Mouse (Mus musculus) forebrain, embryonic 12.5 days (tissue): ENCODE measurements around the gene Heatr1. TPM values are rescaled to one million over a fixed set of nuclear protein-coding genes. Genes with fewer than 3 reads are reported as not detected.
"Not testable (repeated sequence)": the region's sequence is repeated elsewhere in the genome, so short reads cannot be mapped to it uniquely, and the experiment has no call there.

Experiments
- ATAC-seq: fragments of 200-750 bp; cut with Nextera tagmentation; 2 replicates; pipeline ENCODE4 v1.8.0; 2017; ENCODE audit warnings: moderate TSS enrichment; ENCODE audit not compliant: low FRiP score
- H3K27ac ChIP-seq: fragments of 300-500 bp; sonication (generic); 2 replicates; pipeline ENCODE4 v1.5.1; 2016; ENCODE audit warnings: mild to moderate bottlenecking
- H3K27me3 ChIP-seq: fragments of 300-500 bp; sonication (generic); 2 replicates; pipeline ENCODE4 v1.6.1; 2016; ENCODE audit warnings: mild to moderate bottlenecking
- H3K36me3 ChIP-seq: fragments of 300-500 bp; sonication (generic); replicated peaks from 2 replicates; pipeline ENCODE4 v1.6.1; 2016; ENCODE audit warnings: mild to moderate bottlenecking
- H3K4me1 ChIP-seq: fragments of 300-500 bp; sonication (generic); 2 replicates; pipeline ENCODE4 v1.6.1; 2016
- H3K4me2 ChIP-seq: fragments of 300-500 bp; sonication (generic); 2 replicates; pipeline ENCODE4 v1.6.1; 2016; ENCODE audit warnings: mild to moderate bottlenecking, moderate library complexity
- H3K4me3 ChIP-seq: fragments of 300-500 bp; sonication (generic); replicated peaks from 2 replicates; pipeline ENCODE4 v1.5.1; 2016; ENCODE audit warnings: mild to moderate bottlenecking
- H3K9ac ChIP-seq: fragments of 300-500 bp; sonication (generic); 2 replicates; pipeline ENCODE4 v1.6.1; 2016; ENCODE audit warnings: mild to moderate bottlenecking
- H3K9me3 ChIP-seq: fragments of 300-500 bp; sonication (generic); 2 replicates; pipeline ENCODE4 v1.6.1; 2016
- WGBS: fragments of 180-500 bp; shearing (Covaris S2); methylation state at CpG from one replicate; pipeline ENCODE4 v1.1.7; 2016; 5-methylcytosine and 5-hydroxymethylcytosine counted together
- polyA plus RNA-seq: library from polyadenylated mRNA; unstranded; fragments of >200 nt; fragmentation: Nextera tagmentation; extraction: Ambion mirVana; gene quantifications from 2 replicates; pipeline ENCODE4 v1.2.1, GENCODE M21; 2016

Heatr1 gene
- polyA plus RNA-seq, 1 experiment from 2014 or later, result 33.7 TPM

- 10% methylated on average over 8 of the region's 8 CpGs for WGBS
- ATAC-seq, result peak; percentile 1; the same call in 1 of the 2 replicates
- no peaks in the 10 kb centered on the region for H3K9me3 ChIP-seq
- H3K27me3 ChIP-seq, result 0 out of 2 replicates have a peak, but pooled peaks cover 6% of the 10 kb centered on the region
- H3K4me1 ChIP-seq, result peaks cover 4% of the 10 kb centered on the region; the same call in 1 of the 2 replicates
- peak overlapping the region; percentile 88 for H3K4me2 ChIP-seq
- no peak overlapping the region for H3K27ac ChIP-seq
- peak overlapping the region; percentile 73 for H3K4me3 ChIP-seq
- no peaks in the 10 kb centered on the region for H3K36me3 ChIP-seq
- H3K9ac ChIP-seq, result peak overlapping the region; percentile 63
Measured at GRCm38 (mm10) chr13:12460443-12460842, 65.6 kb downstream of the Heatr1 start.

GRCm38 (mm10) chr13:12460881-12461729, 66.3 kb downstream of the Heatr1 start:
- Histone ChIP-seq H3K27ac (no peak overlapping the region), H3K27me3 (0 out of 2 replicates have a peak, but pooled peaks cover 6% of the 10 kb centered on the region), H3K4me1 (peaks cover 4% of the 10 kb centered on the region; the same call in 1 of the 2 replicates), H3K4me2 (peak overlapping the region; percentile 88), H3K36me3 (no peaks in the 10 kb centered on the region), H3K9ac (peak overlapping the region; percentile 63), H3K4me3 (peak overlapping the region; percentile 73), H3K9me3 (no peaks in the 10 kb centered on the region)
- under 1% methylated on average over 58 of the region's 59 CpGs for WGBS
- peak; percentile 96 for ATAC-seq

- Histone ChIP-seq H3K27ac (no peak overlapping the region), H3K36me3 (no peaks in the 10 kb centered on the region)
- no peak; the same call in 1 of the 2 replicates for ATAC-seq
Measured at GRCm38 (mm10) chr13:12461730-12462119, 66.9 kb downstream of the Heatr1 start.

GRCm38 (mm10) chr13:12462623-12463022, 67.8 kb downstream of the Heatr1 start:
- H3K27me3 ChIP-seq, result 0 out of 2 replicates have a peak, but pooled peaks cover 6% of the 10 kb centered on the region
- H3K4me3 ChIP-seq, result no peak overlapping the region
- H3K4me1 ChIP-seq, result peaks cover 4% of the 10 kb centered on the region; the same call in 1 of the 2 replicates
- no peak overlapping the region for H3K4me2 ChIP-seq
- no peak for ATAC-seq
- H3K9me3 ChIP-seq, result no peaks in the 10 kb centered on the region
- H3K27ac ChIP-seq, result no peak overlapping the region
- no peak overlapping the region for H3K9ac ChIP-seq
- 77% methylated on average over 4 of the region's 4 CpGs for WGBS
- H3K36me3 ChIP-seq, result no peaks in the 10 kb centered on the region

More at GRCm38 (mm10) chr13:12461730-12462119, 66.9 kb downstream of the Heatr1 start:
- WGBS, result 4% methylated on average over 7 of the region's 7 CpGs
- Histone ChIP-seq H3K4me3 (peak overlapping the region; percentile 73), H3K27me3 (0 out of 2 replicates have a peak, but pooled peaks cover 6% of the 10 kb centered on the region), H3K9ac (peak overlapping the region; percentile 63), H3K4me1 (peaks cover 4% of the 10 kb centered on the region; the same call in 1 of the 2 replicates), H3K9me3 (no peaks in the 10 kb centered on the region), H3K4me2 (peak overlapping the region; percentile 88)

GRCm38 (mm10) chr13:12464159-12464558, 69.3 kb downstream of the Heatr1 start:
- H3K27me3 ChIP-seq, H3K4me2 ChIP-seq, H3K27ac ChIP-seq, H3K36me3 ChIP-seq, H3K4me3 ChIP-seq, H3K4me1 ChIP-seq, H3K9ac ChIP-seq, ATAC-seq, H3K9me3 ChIP-seq: not testable (repeated sequence)
- 83% methylated on average over 6 of the region's 6 CpGs for WGBS

GRCm38 (mm10) chr13:12464844-12465243, 70.0 kb downstream of the Heatr1 start, which contains the start of gene Lgals8:
Lgals8 (minus strand) TSS chr13:12464944.
- no peak for ATAC-seq
- H3K4me2 ChIP-seq, result no peak within 1 kb of the TSS
- H3K27me3 ChIP-seq, result 0 out of 2 replicates have a peak, but pooled peaks cover 6% of the 10 kb centered on the region
- H3K4me3 ChIP-seq, result no peak within 1 kb of the TSS
- H3K9me3 ChIP-seq, result no peaks in the 10 kb centered on the region
- H3K9ac ChIP-seq, result no peak within 1 kb of the TSS
- 95% methylated on average over 1 of the region's 1 CpGs for WGBS
- H3K4me1 ChIP-seq, result peaks cover 4% of the 10 kb centered on the region; the same call in 1 of the 2 replicates
- no peaks in the 10 kb centered on the region for H3K36me3 ChIP-seq
- H3K27ac ChIP-seq, result no peak within 1 kb of the TSS

- H3K9me3 ChIP-seq, result no peaks in the 10 kb centered on the region
- peaks cover under 1% of the 10 kb centered on the region; the same call in 1 of the 2 replicates for H3K4me1 ChIP-seq
- no peaks in the 10 kb centered on the region for H3K36me3 ChIP-seq
- no peak overlapping the region for H3K4me2 ChIP-seq
- no peak for ATAC-seq
- no peak overlapping the region for H3K9ac ChIP-seq
- H3K27ac ChIP-seq, result no peak overlapping the region
- H3K27me3 ChIP-seq, result no peaks in the 10 kb centered on the region
- H3K4me3 ChIP-seq, result no peak overlapping the region
- WGBS, result 94% methylated on average over 1 of the region's 1 CpGs
Measured at GRCm38 (mm10) chr13:12468488-12468887, 73.7 kb downstream of the Heatr1 start.

GRCm38 (mm10) chr13:12473724-12474378, 79.0 kb downstream of the Heatr1 start:
- peak; percentile 86 for ATAC-seq
- H3K27me3 ChIP-seq, result no peaks in the 10 kb centered on the region
- H3K4me3 ChIP-seq, result no peak overlapping the region
- 38% methylated on average over 8 of the region's 8 CpGs for WGBS
- no peak overlapping the region for H3K27ac ChIP-seq
- peaks cover 3% of the 10 kb centered on the region; the same call in 1 of the 2 replicates for H3K4me1 ChIP-seq
- no peaks in the 10 kb centered on the region for H3K36me3 ChIP-seq
- no peak overlapping the region for H3K9ac ChIP-seq
- no peaks in the 10 kb centered on the region for H3K9me3 ChIP-seq
- H3K4me2 ChIP-seq, result no peak overlapping the region

GRCm38 (mm10) chr13:12475239-12475638, 80.4 kb downstream of the Heatr1 start:
- Histone ChIP-seq H3K4me2 (no peak overlapping the region), H3K4me1 (peaks cover 3% of the 10 kb centered on the region; the same call in 1 of the 2 replicates), H3K27me3 (no peaks in the 10 kb centered on the region), H3K9ac (no peak overlapping the region), H3K4me3 (no peak overlapping the region), H3K27ac (no peak overlapping the region), H3K9me3 (no peaks in the 10 kb centered on the region), H3K36me3 (no peaks in the 10 kb centered on the region)
- ATAC-seq, result no peak
- WGBS, result 90% methylated on average over 6 of the region's 6 CpGs

- Histone ChIP-seq H3K9ac (no peak overlapping the region), H3K4me3 (no peak overlapping the region), H3K4me1 (peaks cover 3% of the 10 kb centered on the region; the same call in 1 of the 2 replicates), H3K9me3 (no peaks in the 10 kb centered on the region), H3K27ac (no peak overlapping the region), H3K4me2 (no peak overlapping the region), H3K27me3 (no peaks in the 10 kb centered on the region), H3K36me3 (no peaks in the 10 kb centered on the region)
- WGBS, result 91% methylated on average over 4 of the region's 4 CpGs
- ATAC-seq, result no peak
Measured at GRCm38 (mm10) chr13:12476886-12477285, 82.1 kb downstream of the Heatr1 start.

- no peak overlapping the region for H3K27ac ChIP-seq
- 88% methylated on average over 15 of the region's 15 CpGs for WGBS
- no peaks in the 10 kb centered on the region for H3K27me3 ChIP-seq
- H3K4me1 ChIP-seq, result peaks cover 3% of the 10 kb centered on the region; the same call in 1 of the 2 replicates
- H3K4me2 ChIP-seq, result no peak overlapping the region
- H3K9me3 ChIP-seq, result no peaks in the 10 kb centered on the region
- H3K4me3 ChIP-seq, result no peak overlapping the region
- H3K36me3 ChIP-seq, result no peaks in the 10 kb centered on the region
- no peak for ATAC-seq
- no peak overlapping the region for H3K9ac ChIP-seq
Measured at GRCm38 (mm10) chr13:12478301-12478700, 83.5 kb downstream of the Heatr1 start.

GRCm38 (mm10) chr13:12479802-12480201, 85.0 kb downstream of the Heatr1 start:
- H3K4me3 ChIP-seq, result no peak overlapping the region
- H3K27ac ChIP-seq, result no peak overlapping the region
- no peaks in the 10 kb centered on the region for H3K36me3 ChIP-seq
- H3K9ac ChIP-seq, result no peak overlapping the region
- H3K4me2 ChIP-seq, result no peak overlapping the region
- 90% methylated on average over 6 of the region's 6 CpGs for WGBS
- no peaks in the 10 kb centered on the region for H3K9me3 ChIP-seq
- H3K4me1 ChIP-seq, result no peaks in the 10 kb centered on the region
- no peaks in the 10 kb centered on the region for H3K27me3 ChIP-seq
- ATAC-seq, result no peak
